Mouse (Mus musculus) cerebellum, adult 2 months (tissue): Measurements from ENCODE around the gene Ube2z.

Experiments
- CTCF ChIP-seq: fragments of 200-500 bp; IDR thresholded peaks from 2 replicates; pipeline ENCODE4 v1.5.1; 2011; ENCODE audit warnings: low read depth, mild to moderate bottlenecking, control low read depth, low read length, moderate library complexity, borderline replicate concordance; ENCODE audit not compliant: insufficient read depth
- POLR2A ChIP-seq: fragments of 200-500 bp; IDR thresholded peaks from 2 replicates; pipeline ENCODE4 v1.6.1; 2011; ENCODE audit warnings: low read length, control low read depth, borderline replicate concordance; ENCODE audit not compliant: insufficient read depth

- TF ChIP-seq CTCF: no peak
- no peak for TF ChIP-seq POLR2A
Measured at GRCm38 (mm10) chr11:96003969-96004792, 61.0 kb downstream of the Ube2z start.
